Mouse (Mus musculus): Measurements from ENCODE around the gene Pnpla3. TPM values are rescaled to one million over a fixed set of nuclear protein-coding genes. Genes with fewer than 3 reads are reported as not detected.
"Not testable (repeated sequence)": the region's sequence is repeated elsewhere in the genome, so short reads cannot be mapped to it uniquely, and the experiment has no call there.

Pnpla3 gene
- polyA plus RNA-seq, 1 experiment from 2014 or later: 2.7 TPM

- Histone ChIP-seq H3K4me3 (ENCODE audit: low read depth, low read length) (no peak overlapping the region), H3K9ac (ENCODE audit: low read depth, low read length) (no peak overlapping the region), H3K27ac (ENCODE audit: low read length) (no peak overlapping the region), H3K36me3 (ENCODE audit: control insufficient read depth, insufficient read depth) (no peaks in the 10 kb centered on the region), H3K9me3 (replicated peaks; ENCODE audit: control insufficient read depth, low read length) (no peaks in the 10 kb centered on the region), H3K4me1 (ENCODE audit: control insufficient read depth, low read depth, low read length) (no peaks in the 10 kb centered on the region), H3K27me3 (ENCODE audit: control insufficient read depth, insufficient read depth, low read depth, low read length) (no peaks in the 10 kb centered on the region), H3K4me2 (ENCODE audit: low read depth, low read length) (no peak overlapping the region)
- WGBS (ENCODE audit: insufficient replicate concordance): 39% methylated on average over 4 of the region's 4 CpGs
- ATAC-seq (ENCODE audit: low read depth): no peak
Measured at GRCm38 (mm10) chr15:84133440-84133839, 34.2 kb upstream of the Pnpla3 start.

GRCm38 (mm10) chr15:84135472-84135871, 32.2 kb upstream of the Pnpla3 start:
- Histone ChIP-seq H3K27me3 (ENCODE audit: control insufficient read depth, insufficient read depth, low read depth, low read length) (no peaks in the 10 kb centered on the region), H3K4me1 (ENCODE audit: control insufficient read depth, low read depth, low read length) (no peaks in the 10 kb centered on the region), H3K9ac (ENCODE audit: low read depth, low read length) (no peak overlapping the region), H3K27ac (ENCODE audit: low read length) (no peak overlapping the region), H3K36me3 (ENCODE audit: control insufficient read depth, insufficient read depth) (no peaks in the 10 kb centered on the region), H3K4me2 (ENCODE audit: low read depth, low read length) (no peak overlapping the region), H3K4me3 (ENCODE audit: low read depth, low read length) (no peak overlapping the region), H3K9me3 (replicated peaks; ENCODE audit: control insufficient read depth, low read length) (no peaks in the 10 kb centered on the region)
- ATAC-seq (ENCODE audit: low read depth): no peak
- WGBS (ENCODE audit: insufficient replicate concordance): 53% methylated on average over 5 of the region's 5 CpGs

GRCm38 (mm10) chr15:84136473-84137415, 30.9 kb upstream of the Pnpla3 start:
- no peak for ATAC-seq (ENCODE audit: low read depth)
- no peak overlapping the region for H3K27ac ChIP-seq (ENCODE audit: low read length)
- no peak overlapping the region for H3K4me2 ChIP-seq (ENCODE audit: low read depth, low read length)
- 35% methylated on average over 12 of the region's 12 CpGs for WGBS (ENCODE audit: insufficient replicate concordance)
- no peaks in the 10 kb centered on the region for H3K4me1 ChIP-seq (ENCODE audit: control insufficient read depth, low read depth, low read length)
- no peaks in the 10 kb centered on the region for H3K36me3 ChIP-seq (ENCODE audit: control insufficient read depth, insufficient read depth)
- H3K9ac ChIP-seq (ENCODE audit: low read depth, low read length): no peak overlapping the region
- H3K4me3 ChIP-seq (ENCODE audit: low read depth, low read length): no peak overlapping the region
- H3K9me3 ChIP-seq (replicated peaks; ENCODE audit: control insufficient read depth, low read length): no peaks in the 10 kb centered on the region
- H3K27me3 ChIP-seq (ENCODE audit: control insufficient read depth, insufficient read depth, low read depth, low read length): no peaks in the 10 kb centered on the region

GRCm38 (mm10) chr15:84139592-84140005, 28.0 kb upstream of the Pnpla3 start:
- WGBS (ENCODE audit: insufficient replicate concordance): 59% methylated on average over 5 of the region's 5 CpGs
- Histone ChIP-seq H3K9me3 (replicated peaks; ENCODE audit: control insufficient read depth, low read length) (no peaks in the 10 kb centered on the region), H3K4me1 (ENCODE audit: control insufficient read depth, low read depth, low read length) (no peaks in the 10 kb centered on the region), H3K36me3 (ENCODE audit: control insufficient read depth, insufficient read depth) (no peaks in the 10 kb centered on the region), H3K4me2 (ENCODE audit: low read depth, low read length) (no peak overlapping the region), H3K9ac (ENCODE audit: low read depth, low read length) (no peak overlapping the region), H3K27me3 (ENCODE audit: control insufficient read depth, insufficient read depth, low read depth, low read length) (no peaks in the 10 kb centered on the region), H3K27ac (ENCODE audit: low read length) (no peak overlapping the region), H3K4me3 (ENCODE audit: low read depth, low read length) (no peak overlapping the region)
- no peak for ATAC-seq (ENCODE audit: low read depth)

GRCm38 (mm10) chr15:84140109-84140508, 27.5 kb upstream of the Pnpla3 start:
- no peaks in the 10 kb centered on the region for H3K36me3 ChIP-seq (ENCODE audit: control insufficient read depth, insufficient read depth)
- H3K27me3 ChIP-seq (ENCODE audit: control insufficient read depth, insufficient read depth, low read depth, low read length): no peaks in the 10 kb centered on the region
- no peaks in the 10 kb centered on the region for H3K4me1 ChIP-seq (ENCODE audit: control insufficient read depth, low read depth, low read length)
- WGBS (ENCODE audit: insufficient replicate concordance): 42% methylated on average over 3 of the region's 3 CpGs
- no peak overlapping the region for H3K4me3 ChIP-seq (ENCODE audit: low read depth, low read length)
- H3K9me3 ChIP-seq (replicated peaks; ENCODE audit: control insufficient read depth, low read length): no peaks in the 10 kb centered on the region
- no peak overlapping the region for H3K4me2 ChIP-seq (ENCODE audit: low read depth, low read length)
- no peak overlapping the region for H3K9ac ChIP-seq (ENCODE audit: low read depth, low read length)
- no peak overlapping the region for H3K27ac ChIP-seq (ENCODE audit: low read length)
- no peak for ATAC-seq (ENCODE audit: low read depth)

- 61% methylated on average over 5 of the region's 5 CpGs for WGBS (ENCODE audit: insufficient replicate concordance)
Measured at GRCm38 (mm10) chr15:84140929-84141328, 26.7 kb upstream of the Pnpla3 start.

GRCm38 (mm10) chr15:84156158-84156557, 11.5 kb upstream of the Pnpla3 start:
- 60% methylated on average over 2 of the region's 2 CpGs for WGBS (ENCODE audit: insufficient replicate concordance)
- Histone ChIP-seq H3K27ac (ENCODE audit: low read length) (no peak overlapping the region), H3K9me3 (replicated peaks; ENCODE audit: control insufficient read depth, low read length) (no peaks in the 10 kb centered on the region), H3K4me3 (ENCODE audit: low read depth, low read length) (no peak overlapping the region), H3K36me3 (ENCODE audit: control insufficient read depth, insufficient read depth) (no peaks in the 10 kb centered on the region), H3K9ac (ENCODE audit: low read depth, low read length) (no peak overlapping the region), H3K4me1 (ENCODE audit: control insufficient read depth, low read depth, low read length) (no peaks in the 10 kb centered on the region), H3K4me2 (ENCODE audit: low read depth, low read length) (no peak overlapping the region), H3K27me3 (ENCODE audit: control insufficient read depth, insufficient read depth, low read depth, low read length) (no peaks in the 10 kb centered on the region)
- ATAC-seq (ENCODE audit: low read depth): peak; percentile 21; the same call in 1 of the 2 replicates

More at GRCm38 (mm10) chr15:84140929-84141328, 26.7 kb upstream of the Pnpla3 start:
- Histone ChIP-seq H3K36me3 (ENCODE audit: control insufficient read depth, insufficient read depth) (no peaks in the 10 kb centered on the region), H3K9ac (ENCODE audit: low read depth, low read length) (no peak overlapping the region), H3K27me3 (ENCODE audit: control insufficient read depth, insufficient read depth, low read depth, low read length) (no peaks in the 10 kb centered on the region), H3K27ac (ENCODE audit: low read length) (no peak overlapping the region), H3K4me3 (ENCODE audit: low read depth, low read length) (no peak overlapping the region), H3K4me1 (ENCODE audit: control insufficient read depth, low read depth, low read length) (no peaks in the 10 kb centered on the region), H3K4me2 (ENCODE audit: low read depth, low read length) (no peak overlapping the region), H3K9me3 (replicated peaks; ENCODE audit: control insufficient read depth, low read length) (no peaks in the 10 kb centered on the region)
- no peak for ATAC-seq (ENCODE audit: low read depth)

- not testable (repeated sequence) for H3K36me3 ChIP-seq (ENCODE audit: control insufficient read depth, insufficient read depth); H3K4me1 ChIP-seq (ENCODE audit: control insufficient read depth, low read depth, low read length); ATAC-seq (ENCODE audit: low read depth); H3K4me2 ChIP-seq (ENCODE audit: low read depth, low read length); H3K4me3 ChIP-seq (ENCODE audit: low read depth, low read length); H3K27ac ChIP-seq (ENCODE audit: low read length); H3K27me3 ChIP-seq (ENCODE audit: control insufficient read depth, insufficient read depth, low read depth, low read length); H3K9me3 ChIP-seq (replicated peaks; ENCODE audit: control insufficient read depth, low read length); H3K9ac ChIP-seq (ENCODE audit: low read depth, low read length)
- WGBS (ENCODE audit: insufficient replicate concordance): 74% methylated on average over 6 of the region's 6 CpGs
Measured at GRCm38 (mm10) chr15:84157530-84157929, 10.1 kb upstream of the Pnpla3 start.

GRCm38 (mm10) chr15:84161871-84162270, 5.8 kb upstream of the Pnpla3 start:
- WGBS (ENCODE audit: insufficient replicate concordance): 62% methylated on average over 6 of the region's 6 CpGs
- no peak for ATAC-seq (ENCODE audit: low read depth)

More at GRCm38 (mm10) chr15:84161871-84162270, 5.8 kb upstream of the Pnpla3 start:
- Histone ChIP-seq H3K9me3 (replicated peaks; ENCODE audit: control insufficient read depth, low read length) (no peaks in the 10 kb centered on the region), H3K27me3 (ENCODE audit: control insufficient read depth, insufficient read depth, low read depth, low read length) (no peaks in the 10 kb centered on the region), H3K36me3 (ENCODE audit: control insufficient read depth, insufficient read depth) (no peaks in the 10 kb centered on the region), H3K4me3 (ENCODE audit: low read depth, low read length) (no peak overlapping the region), H3K4me1 (ENCODE audit: control insufficient read depth, low read depth, low read length) (no peaks in the 10 kb centered on the region), H3K9ac (ENCODE audit: low read depth, low read length) (no peak overlapping the region), H3K27ac (ENCODE audit: low read length) (no peak overlapping the region), H3K4me2 (ENCODE audit: low read depth, low read length) (no peak overlapping the region)
